Mouse (Mus musculus) mouse trophoblast stem cell (cell line): ENCODE results near the gene Abcc4.

Source experiments
- in situ Hi-C, 2 experiments: fragments of 300-500 bp; cut with MseI, MboI; formaldehyde crosslinking; loops; 2 replicates in 1 of 2; 3 replicates in 1 of 2; pipeline ENCODE4 v1.15.1; 2025

The Abcc4 gene

DNA sequence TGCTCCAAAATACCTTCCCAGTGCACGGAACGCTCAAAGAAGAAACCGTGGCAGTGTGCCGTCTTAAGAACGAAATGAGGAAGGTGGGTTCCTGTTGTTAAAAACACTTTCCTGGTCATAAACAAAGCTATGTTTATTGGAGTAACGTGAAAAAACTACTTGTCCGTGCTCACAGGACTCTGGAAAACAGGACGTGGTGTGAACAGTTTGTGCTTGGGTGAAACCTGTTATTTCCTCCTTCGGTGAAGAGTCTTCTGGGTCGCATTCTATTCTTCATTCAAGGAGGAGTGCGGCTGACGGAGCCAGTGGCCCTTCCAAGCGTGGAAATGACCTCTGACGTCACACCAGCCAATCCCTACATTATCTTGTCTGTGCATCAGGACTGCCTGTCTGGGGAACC is 198.2 kb downstream of the Abcc4 start:
- in situ Hi-C loops: no loop called here

DNA sequence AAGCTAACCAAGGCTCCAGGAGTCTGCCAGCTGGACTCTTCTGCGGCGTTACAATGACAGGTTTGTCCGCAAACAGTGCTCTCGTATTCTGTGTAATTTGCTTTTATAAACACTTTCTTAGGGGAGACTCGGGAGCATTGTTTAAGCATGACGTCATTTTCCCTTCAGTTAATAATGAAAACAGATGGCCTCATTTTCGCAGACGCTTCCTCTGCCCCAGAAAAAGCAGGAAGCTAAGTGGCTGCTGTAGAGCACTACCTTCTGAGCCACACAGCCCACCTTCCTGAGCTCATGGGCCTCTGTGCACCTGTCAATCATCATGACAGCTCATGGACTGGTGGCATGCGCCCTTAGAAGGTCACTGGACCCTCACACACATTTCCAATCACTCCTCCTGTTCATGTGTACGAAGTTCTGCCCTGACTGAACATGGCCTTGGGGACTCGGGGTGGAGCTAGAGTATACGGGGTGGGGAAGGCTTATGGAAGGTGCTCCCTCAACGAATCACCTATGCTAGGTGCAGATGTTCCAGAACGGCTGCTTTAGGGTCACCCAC is 199.3 kb downstream of the Abcc4 start:
- in situ Hi-C loops: no loop called here

DNA sequence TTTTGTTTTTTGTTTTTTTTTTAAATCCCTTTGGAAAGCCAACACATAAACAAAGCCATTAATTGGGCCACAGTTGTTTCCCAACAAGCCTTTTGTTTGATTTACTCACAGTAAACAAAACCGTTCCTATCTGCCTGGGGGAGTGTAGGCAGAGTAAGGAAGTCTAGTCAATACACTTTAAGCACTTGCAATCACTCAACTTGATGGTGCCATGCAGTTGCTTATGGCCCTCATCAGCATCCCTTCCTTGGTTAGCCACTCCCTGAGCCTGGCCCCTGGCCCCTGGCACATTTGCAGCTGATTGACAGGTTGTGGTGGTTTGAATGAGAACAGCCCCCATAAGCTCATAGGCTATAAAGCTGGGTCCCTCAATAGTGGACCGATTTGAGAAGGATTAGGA is 209.3 kb downstream of the Abcc4 start:
- in situ Hi-C loops: loop anchor here (25.0 kb wide), 1 partner anchor 284 kb away; no protein-coding TSS in a partner anchor

DNA sequence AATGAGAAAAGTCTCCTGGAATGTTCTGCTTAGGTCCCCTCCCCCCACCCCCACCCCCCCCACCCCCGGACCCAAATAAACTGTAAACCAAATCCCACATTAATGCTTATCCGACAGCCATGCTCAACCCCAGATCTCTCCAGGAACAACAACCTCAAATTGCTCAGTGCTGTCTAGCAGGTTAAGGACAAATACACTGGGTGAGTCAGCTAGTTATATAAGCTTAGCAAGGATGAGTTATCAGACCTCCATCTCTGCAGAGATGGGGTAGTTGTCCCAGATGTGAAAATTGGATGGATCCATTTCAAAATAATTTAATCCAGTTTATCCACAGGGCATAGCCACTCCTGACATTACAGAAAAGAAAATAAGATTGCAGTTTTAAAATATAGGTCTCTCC is 210.6 kb downstream of the Abcc4 start:
- in situ Hi-C loops: loop anchor here (25.0 kb wide), 1 partner anchor 283 kb away; no protein-coding TSS in a partner anchor

DNA sequence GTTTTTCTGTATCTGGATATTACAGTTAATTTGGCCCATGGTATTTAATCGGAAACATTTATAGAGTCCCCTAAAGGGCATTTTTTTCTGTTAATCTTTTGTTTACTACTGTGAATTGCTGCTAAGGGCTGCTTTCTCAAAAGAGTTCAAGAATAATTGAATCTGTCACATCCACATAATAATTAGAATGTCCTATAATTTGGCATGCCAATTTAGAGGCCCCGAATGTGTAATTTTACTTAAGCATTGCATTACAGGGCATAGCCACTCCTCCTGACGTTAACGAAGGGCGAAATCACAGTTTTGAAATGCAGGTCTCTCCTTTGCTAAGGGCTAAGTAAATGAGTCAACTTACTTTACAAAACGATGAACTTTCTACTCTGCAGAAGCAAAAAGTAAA is 214.3 kb downstream of the Abcc4 start:
- in situ Hi-C loops: loop anchor here (25.0 kb wide), 1 partner anchor 279 kb away; no protein-coding TSS in a partner anchor

DNA sequence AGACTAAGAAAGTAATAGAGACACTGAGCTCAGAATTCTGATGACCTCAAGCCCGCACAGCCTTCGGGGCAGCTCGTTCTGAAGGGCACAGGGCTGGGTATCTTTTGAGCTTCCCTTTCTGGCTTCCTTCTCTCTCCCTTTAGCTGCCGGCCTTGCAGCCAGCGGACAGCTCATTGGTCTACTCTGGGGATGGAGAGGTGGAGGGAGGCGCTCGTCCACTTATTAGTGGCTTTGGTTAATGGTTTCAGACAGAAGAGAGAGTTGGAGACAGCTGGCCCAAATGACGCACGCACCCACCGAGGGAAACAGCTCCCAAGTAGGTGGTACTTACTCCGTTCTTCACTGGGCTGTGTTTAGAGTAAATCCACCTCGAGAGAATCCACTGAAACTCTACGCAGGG is 214.7 kb downstream of the Abcc4 start:
- in situ Hi-C loops: loop anchor here (25.0 kb wide), 1 partner anchor 279 kb away; no protein-coding TSS in a partner anchor

DNA sequence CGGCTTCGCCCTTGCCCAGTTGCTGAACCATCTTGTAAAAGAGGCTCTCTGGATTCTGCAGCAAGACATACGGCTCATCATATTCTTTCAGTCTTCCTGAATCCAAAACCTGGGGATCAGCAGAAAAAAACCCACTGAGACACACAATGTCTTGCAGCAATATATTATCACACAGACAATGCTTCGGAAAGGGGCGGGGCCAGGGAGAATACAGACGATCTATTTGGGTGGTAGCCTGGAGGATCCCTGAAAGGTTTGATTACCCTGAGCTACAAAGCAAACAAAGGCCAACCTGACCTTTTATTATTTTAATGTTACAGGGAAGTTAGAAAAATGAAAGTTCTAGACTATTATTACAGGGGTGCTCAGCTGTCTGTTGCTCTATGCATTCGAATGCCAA is 215.5 kb downstream of the Abcc4 start:
- in situ Hi-C loops: loop anchor here (25.0 kb wide), 1 partner anchor 278 kb away; no protein-coding TSS in a partner anchor

DNA sequence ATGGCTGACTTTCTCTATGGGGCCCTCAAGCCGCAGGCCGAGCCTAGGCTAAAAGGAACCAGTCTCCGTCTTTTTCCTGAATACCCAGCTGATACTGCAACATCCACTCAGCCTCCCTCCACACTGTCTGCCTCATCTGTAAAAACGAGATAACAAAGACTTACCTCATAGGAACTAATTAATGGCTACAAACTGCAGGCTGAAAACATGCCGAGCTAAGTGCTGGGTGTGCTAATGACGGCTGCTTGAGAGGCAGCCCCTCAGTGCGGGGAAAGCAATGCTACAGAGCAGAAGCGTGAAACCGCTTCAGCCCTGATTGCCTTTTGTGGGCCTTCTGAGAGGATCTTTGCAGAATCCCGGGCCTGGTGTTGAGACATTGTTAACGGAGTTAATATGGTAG is 219.7 kb downstream of the Abcc4 start:
- in situ Hi-C loops: loop anchor here (25.0 kb wide), 1 partner anchor 274 kb away; no protein-coding TSS in a partner anchor

DNA sequence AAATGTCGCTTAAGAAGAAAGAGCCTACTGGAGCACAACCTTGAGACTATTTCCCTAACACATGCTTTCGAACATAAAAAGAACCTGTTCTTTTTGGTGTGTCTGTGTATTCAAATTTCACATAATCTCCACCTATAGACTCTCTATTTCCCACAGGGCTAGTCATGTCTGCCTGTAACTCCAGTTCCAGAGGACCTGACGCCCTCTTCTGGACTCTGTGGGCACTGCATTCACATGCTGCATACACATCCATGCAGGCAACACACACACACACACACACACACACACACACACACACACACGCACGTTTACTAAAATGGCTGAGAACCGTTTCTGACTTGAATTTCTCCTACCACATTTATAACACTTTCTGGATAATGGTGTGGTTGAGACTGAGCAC is 220.4 kb downstream of the Abcc4 start:
- in situ Hi-C loops: loop anchor here (25.0 kb wide), 1 partner anchor 273 kb away; no protein-coding TSS in a partner anchor

DNA sequence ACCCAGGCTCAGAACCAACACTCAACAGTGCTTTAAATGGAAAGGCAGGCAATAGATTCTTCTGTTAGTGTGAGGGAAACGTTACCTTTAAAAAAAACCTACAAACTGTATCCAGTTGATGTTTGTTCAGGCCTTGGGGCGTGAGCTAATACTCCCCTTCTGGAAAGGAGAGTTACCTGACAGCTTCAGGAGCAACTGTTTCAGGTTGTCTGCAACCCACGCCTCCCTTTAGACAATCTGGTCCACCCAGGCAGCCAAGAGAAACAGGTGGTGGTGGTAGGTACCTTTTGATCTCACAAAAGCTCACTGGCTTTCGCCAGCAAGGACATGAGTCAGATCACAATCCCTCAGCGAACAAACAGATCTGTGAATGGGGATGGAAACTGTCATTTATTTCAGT is 223.7 kb downstream of the Abcc4 start:
- in situ Hi-C loops: loop anchor here (25.0 kb wide), 1 partner anchor 270 kb away; no protein-coding TSS in a partner anchor

DNA sequence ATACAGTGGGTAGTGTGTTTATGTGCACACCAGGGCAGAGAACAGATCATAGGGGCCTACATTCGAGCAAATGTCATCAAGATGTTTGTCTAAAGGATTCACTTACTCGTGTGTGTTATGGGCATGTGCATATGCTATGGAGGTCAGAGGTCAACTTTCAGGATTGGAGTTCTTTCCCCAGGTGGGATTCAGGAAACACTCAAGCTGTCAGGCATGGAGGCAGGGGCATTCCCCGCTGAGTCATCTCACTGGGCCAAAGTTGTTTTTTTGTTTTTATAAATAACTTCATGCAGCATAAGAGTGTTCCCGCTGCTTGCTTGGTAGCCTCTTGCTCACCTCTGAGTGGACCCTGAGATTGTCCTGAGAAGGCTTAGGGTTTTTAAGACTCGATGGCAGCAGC is 224.2 kb downstream of the Abcc4 start:
- in situ Hi-C loops: loop anchor here (25.0 kb wide), 1 partner anchor 269 kb away; no protein-coding TSS in a partner anchor

DNA sequence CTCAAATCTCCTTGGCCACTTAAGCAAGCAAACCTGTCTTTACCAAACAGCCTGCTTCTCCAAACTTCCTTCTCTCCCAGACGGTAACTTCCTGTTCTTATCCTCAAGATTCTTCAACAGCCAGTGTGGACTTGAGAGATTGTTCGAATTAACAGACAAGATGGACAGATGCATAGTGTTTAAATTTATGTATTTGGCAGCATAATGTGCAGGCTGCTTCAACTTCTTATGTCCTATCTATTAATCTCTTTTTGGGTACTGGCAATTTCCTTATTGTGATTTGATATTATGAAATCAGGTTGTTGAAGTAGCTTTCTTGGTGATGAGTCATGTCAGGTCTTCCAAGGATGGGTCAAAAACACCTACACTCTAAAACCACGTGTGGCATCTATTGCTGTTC is 229.7 kb downstream of the Abcc4 start:
- in situ Hi-C loops: loop anchor here (25.0 kb wide), 1 partner anchor 264 kb away; no protein-coding TSS in a partner anchor

DNA sequence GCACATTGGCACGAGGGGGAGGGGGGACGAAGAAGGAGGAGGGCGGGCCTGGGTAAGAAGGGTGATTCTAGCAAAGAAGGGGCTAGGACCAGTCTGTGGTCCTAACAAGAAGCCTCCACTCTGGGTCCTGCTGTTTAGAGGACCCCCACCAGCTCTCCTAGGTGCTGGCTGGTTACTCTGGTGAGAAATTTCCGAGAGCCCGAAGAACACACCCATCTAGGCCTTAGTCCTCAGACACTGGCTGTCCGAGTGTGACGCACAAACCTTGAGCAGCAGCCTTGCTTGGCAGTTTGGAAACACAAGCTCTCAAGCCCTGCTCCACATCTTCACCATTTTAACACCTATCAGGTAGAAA is 230.9 kb downstream of the Abcc4 start:
- in situ Hi-C loops: loop anchor here (25.0 kb wide), 1 partner anchor 263 kb away; no protein-coding TSS in a partner anchor

DNA sequence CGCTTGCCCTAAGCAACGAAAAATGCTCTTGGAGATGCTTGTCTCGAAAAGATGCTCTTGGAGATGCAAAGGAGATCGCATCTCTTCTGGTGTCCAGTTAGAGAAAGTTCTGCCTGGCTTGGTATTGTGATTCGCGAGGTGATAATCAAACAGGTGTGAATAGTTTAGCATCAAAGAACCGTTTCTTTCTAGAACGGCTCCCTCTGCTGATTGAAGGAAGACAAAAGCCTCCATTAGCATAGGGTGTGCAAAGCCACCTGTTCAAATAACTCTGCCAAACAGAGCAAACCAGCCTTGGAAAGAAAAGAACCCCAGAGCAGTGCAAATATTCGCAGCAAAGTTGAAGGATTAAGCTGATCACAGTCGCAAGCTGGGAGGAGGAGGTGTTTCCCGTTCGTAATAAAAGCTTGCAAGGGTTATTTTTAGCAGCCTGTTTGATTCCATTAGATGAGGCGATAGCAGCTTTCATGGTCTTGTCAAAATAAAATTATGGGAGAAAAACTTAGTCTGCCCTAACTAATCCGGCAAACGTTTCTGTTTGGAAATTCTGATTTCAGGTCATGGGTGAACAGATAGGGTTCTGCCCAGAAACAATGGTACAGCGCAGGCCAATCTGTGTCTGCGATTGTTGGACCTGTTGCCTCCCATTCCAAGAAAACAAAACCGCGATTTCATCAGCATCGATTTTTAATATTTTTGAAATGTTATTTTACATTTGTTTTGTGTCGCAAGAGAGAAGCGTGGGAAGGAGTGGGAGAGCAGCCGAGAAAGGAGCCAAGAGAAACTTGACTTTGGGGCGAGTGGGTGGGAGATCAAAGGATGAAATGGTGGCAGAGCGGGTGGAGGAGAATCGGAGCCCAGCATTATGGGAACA is 231.6 kb downstream of the Abcc4 start:
- in situ Hi-C loops: loop anchor here (25.0 kb wide), 1 partner anchor 262 kb away; no protein-coding TSS in a partner anchor

DNA sequence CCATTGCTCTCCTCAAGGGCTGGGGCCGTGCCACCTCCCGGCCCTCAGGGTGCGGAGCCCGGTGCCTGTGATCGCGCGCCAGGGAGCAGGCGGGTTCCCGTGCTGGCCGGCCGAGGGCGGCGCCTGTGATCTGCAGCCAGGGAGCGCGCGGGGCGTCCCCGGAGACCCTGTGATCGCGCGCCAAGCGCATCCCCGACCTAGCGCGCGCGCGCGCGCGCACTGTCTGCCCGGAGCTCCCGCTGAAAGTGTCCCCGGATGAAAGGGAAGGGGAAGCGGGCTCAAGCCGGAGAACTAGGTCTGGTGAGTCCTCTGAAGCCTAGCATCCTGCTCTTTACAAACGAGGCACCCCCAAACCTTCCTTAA is 232.2 kb downstream of the Abcc4 start:
- in situ Hi-C loops: no loop called here

DNA sequence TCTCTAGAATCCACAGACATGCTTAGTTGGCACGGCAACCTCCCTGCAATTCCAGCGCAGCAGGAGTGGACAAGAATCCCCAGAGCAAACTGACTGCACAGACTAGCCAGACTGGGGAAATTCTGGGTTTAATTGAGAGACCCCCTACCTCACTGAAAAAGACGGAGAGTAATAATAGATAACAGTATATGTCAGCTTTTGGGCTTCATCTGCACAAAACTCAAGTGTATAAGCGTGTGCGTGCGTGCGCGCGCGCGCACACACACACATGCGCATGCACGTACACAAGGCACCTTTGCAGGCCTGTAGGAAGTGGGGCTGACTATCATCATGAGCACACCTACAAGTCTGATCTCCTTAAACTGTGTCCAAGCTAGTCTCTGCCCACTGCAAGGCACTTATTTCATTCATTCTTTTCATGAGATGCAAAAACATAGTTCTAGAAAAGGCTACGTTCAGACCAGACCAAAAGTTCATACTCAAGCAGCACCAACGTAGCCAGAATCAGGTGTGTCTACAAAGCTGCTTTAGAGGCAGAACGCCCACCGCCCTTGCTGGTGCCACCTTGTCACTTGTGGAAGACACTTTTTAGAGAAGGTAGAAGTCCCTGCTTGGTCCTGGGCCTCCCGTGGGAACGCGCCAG is 232.7 kb downstream of the Abcc4 start:
- in situ Hi-C loops: no loop called here

DNA sequence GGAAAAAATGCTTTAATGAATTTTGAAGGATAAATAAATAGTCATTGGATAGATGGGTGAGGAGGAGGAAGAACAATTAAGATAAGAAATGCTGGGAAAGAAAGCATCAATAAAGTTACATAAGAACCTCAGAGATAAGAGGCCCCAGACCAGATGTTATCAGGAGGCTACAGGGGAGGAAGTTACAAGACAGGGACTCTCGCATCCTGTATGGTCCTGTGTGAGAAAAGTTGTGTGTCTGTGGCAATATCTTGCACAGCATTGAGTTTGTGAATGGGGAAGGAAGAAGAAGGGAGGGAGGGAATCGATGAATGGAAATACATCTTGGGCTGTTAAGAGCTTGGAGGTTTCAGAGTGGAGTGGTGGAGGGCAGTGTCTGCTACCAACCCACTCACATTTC is 240.7 kb downstream of the Abcc4 start:
- in situ Hi-C loops: no loop called here

DNA sequence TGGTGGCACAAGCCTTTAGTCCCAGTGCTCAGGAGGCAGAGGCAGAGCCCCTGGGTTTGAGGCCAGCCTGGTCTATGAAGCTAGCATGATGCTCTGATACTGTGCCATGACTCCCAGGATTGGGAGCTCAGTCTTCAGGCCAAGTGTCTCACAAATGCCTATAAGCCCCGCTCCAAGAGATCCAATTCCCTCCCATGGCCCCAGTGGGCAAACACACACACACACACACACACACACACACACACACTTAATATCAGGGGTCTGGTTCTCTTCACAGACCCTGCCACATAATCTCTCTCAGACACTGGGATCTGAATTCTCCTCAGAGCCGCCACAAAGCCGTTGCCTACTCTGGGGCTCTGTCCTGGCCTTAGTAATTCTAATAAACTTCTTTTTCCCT is 241.6 kb downstream of the Abcc4 start:
- in situ Hi-C loops: no loop called here

DNA sequence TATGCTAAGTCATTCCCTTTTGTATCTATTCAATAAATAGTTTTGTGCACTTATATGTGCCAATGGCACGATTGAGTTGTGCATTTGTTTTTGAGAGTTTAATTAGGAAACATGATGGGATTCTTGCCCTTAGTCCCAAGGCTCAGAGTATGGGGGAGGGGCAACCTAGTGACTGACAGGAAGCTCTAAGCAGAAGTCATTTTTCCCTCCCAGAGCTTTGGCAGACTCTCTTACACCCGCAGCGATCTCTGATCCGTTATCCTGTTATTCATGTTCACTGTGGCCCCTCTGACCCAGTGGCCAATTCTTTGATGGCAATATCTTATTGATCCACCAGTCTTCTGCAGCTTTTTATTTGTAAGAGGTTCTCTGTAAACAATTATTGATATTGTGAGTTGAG is 253.4 kb downstream of the Abcc4 start:
- in situ Hi-C loops: no loop called here

DNA sequence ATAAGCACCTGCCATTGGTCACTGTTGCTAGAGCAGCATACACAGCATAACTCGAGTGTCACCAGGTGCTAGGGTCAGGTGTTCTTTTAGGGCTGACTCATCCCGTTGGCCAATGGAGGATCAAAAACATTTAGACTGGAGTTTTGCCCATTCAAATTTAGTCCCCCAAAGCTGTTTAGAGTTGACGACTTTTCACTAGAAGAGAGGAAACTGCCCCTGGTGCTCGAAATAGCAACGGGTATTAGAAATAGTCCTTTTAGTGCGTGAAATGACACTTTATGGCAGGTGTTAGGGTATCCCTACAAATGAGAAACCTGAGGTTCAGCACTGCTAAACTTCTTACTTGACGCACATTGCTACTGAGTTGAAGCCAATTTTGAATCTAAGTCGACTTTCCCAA is 265.9 kb downstream of the Abcc4 start:
- in situ Hi-C loops: no loop called here

DNA sequence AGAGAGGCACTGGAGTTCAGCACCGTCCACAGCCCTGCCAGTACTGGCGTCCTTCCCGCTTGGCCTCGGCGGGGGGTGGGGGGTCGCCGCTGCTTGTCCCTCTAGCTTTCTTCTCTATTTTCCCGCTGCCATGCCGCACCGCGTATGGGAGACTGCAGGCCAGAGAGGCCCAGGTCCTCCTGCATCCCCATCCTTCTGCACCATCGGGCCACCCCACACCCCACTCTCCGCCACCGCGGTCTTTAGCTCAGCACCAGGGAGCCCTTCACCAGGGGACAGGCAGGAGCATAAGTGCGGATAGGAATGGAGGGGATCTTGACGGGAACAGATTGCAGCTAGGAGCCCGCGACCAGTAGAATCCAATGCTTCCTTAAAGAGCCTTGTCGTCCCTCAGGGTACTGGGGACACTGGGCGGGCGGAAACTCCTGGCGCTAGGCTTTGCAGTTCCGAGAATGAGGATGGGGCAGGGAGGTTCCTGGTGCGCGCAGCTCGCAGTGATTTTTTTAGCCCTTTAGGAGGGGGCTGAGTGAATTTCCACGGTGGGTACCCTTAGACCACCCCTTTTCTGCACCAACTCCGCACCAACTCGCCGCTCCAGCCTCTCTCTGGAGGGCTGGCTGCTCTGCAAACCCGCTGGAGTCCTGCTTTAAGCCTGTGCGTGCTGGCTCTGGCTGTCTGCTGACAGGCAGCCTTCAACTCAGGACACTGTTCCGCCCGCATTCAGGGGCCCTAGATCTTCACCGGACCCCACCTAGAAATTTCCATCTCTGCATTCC is 268.7 kb downstream of the Abcc4 start:
- in situ Hi-C loops: no loop called here

DNA sequence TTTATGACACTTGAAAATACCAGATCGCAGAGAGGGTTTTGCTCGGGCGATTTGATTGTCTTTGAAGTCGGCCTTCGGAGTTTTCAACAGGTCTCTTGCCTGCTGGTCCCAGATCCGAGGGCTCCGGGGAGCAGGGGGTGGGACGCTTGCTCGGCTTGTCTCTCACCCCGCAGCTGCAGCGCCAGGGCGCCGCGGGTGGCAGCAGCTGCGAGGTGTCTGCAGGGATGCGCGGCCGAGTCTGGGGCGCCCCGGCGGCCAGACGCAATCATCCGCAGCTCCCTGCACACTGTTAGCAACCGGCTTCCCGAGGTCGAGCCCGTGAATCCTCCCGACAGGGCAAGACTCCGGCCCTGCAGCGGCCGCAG is 269.2 kb downstream of the Abcc4 start:
- in situ Hi-C loops: no loop called here
